Mouse (Mus musculus): Measurements from ENCODE around the gene Olfr137.

Gene Olfr137

GRCm38 (mm10) chr17:38307470-38307869 lies at the start of gene Olfr137:
Gene Olfr137, minus strand, starts transcription at chr17:38307570.
- DNase-seq (ENCODE audit: extremely low read depth, low read depth): no peak

DNA sequence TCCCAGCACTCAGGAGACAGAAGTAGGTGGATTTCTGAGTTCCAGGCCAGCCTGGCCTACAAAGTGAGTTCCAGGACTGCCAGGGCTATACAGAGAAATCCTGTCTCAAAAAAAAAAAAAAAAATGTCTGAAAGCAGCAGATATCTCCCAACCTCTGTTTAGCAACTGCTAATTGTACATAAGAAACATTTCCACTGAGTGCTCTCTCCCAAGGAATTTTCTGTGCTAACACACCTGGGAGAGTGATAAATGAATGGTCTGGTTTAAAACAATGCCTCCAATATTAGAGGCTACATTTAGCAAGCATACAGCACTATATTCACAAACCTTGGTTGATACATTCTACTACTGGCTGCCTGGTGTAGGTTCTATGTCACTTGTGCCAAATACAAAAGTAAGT lies 22.2 kb upstream of the Olfr137 start, which contains the start of gene Olfr136:
TSS of gene Olfr136 (plus strand) at position 301 of the 400 bp plus-strand sequence.
- DNase-seq (ENCODE audit: extremely low read depth, low read depth): no peak

DNA sequence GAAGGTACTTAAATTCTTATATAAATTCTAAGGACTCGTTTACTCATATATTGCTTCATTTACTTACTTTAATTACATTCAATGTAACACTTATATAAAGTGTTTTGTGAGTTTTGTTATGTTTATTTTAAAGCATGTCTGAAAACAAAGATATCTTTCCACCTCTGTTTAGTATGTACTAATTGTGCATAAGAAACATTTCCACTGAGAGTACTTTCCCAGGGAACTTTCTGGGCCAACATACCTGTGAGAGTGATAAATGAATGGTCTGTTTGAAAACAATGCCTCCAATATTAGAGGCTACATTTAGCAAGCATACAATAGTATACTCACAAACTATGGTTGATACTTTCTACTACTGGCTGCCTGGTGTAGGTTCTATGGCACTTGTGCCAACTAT lies 46.6 kb downstream of the Olfr137 start, which contains the start of gene Olfr138:
TSS of gene Olfr138 (plus strand) at position 301 of the 400 bp plus-strand sequence.
- DNase-seq (ENCODE audit: extremely low read depth, low read depth): no peak

Data from MEL-GATA-1-ER (cell line).